Mouse (Mus musculus) thymus, adult 2 months (tissue): Measurements from ENCODE around the gene Steap2. TPM values are rescaled to one million over a fixed set of nuclear protein-coding genes. Genes with fewer than 3 reads are reported as not detected.

Experiments
- DNase-seq: peaks from one replicate; pipeline ENCODE4 v3.0.0; 2021
- H3K27ac ChIP-seq: fragments of 200-500 bp; 2 replicates; pipeline ENCODE4 v1.5.1; 2012; ENCODE audit warnings: low read length, control low read depth; ENCODE audit not compliant: control insufficient read depth, insufficient read depth
- H3K27me3 ChIP-seq: fragments of 200-500 bp; 2 replicates; pipeline ENCODE4 v1.6.1; 2012; ENCODE audit warnings: mild to moderate bottlenecking, low read length, moderate library complexity, mixed read lengths; ENCODE audit not compliant: control insufficient read depth, insufficient read depth
- H3K36me3 ChIP-seq: fragments of 200-500 bp; 2 replicates; pipeline ENCODE4 v1.6.1; 2012; ENCODE audit warnings: mild to moderate bottlenecking, low read length, moderate library complexity; ENCODE audit not compliant: control insufficient read depth, insufficient read depth
- H3K4me1 ChIP-seq: fragments of 200-500 bp; replicated peaks from 2 replicates; pipeline ENCODE4 v1.6.1; 2012; ENCODE audit warnings: low read length; ENCODE audit not compliant: control insufficient read depth, insufficient read depth
- H3K4me3 ChIP-seq: fragments of 200-500 bp; 2 replicates; pipeline ENCODE4 v1.5.1; 2012; ENCODE audit warnings: mild to moderate bottlenecking, low read length, control low read depth, moderate library complexity; ENCODE audit not compliant: control insufficient read depth, insufficient read depth
- CTCF ChIP-seq: fragments of 200-500 bp; IDR thresholded peaks from 2 replicates; pipeline ENCODE4 v1.5.1; 2012; ENCODE audit warnings: mild to moderate bottlenecking, control low read depth, low read length, moderate library complexity, borderline replicate concordance; ENCODE audit not compliant: control insufficient read depth, poor library complexity, insufficient read depth; ENCODE audit errors: extremely low read depth
- POLR2A ChIP-seq: fragments of 200-500 bp; IDR thresholded peaks from 2 replicates; pipeline ENCODE4 v1.6.1; 2012; ENCODE audit warnings: mild to moderate bottlenecking, low read length, control low read depth, moderate library complexity; ENCODE audit not compliant: control insufficient read depth, poor library complexity, insufficient read depth; ENCODE audit errors: extremely low read depth
- WGBS: fragments of 180-500 bp; shearing (Covaris S2); methylation state at CpG from one replicate; pipeline ENCODE4 v1.1.7; 2018; 5-methylcytosine and 5-hydroxymethylcytosine counted together
- polyA plus RNA-seq: library from polyadenylated mRNA; depleted of rRNA; stranded (reverse); fragments of >200 nt; gene quantifications from 2 replicates; pipeline ENCODE4 v1.2.3, GENCODE M21; 2012

Gene Steap2
- polyA plus RNA-seq, 1 experiment, result 0.42 TPM

GRCm38 (mm10) chr5:5707341-5708278, 13.2 kb upstream of the Steap2 start:
- TF ChIP-seq POLR2A (no peak), CTCF (no peak)
- Histone ChIP-seq H3K36me3 (no peaks in the 10 kb centered on the region), H3K4me1 (no peaks in the 10 kb centered on the region), H3K4me3 (no peak overlapping the region), H3K27me3 (no peaks in the 10 kb centered on the region), H3K27ac (no peak overlapping the region)
- DNase-seq, result no peak
- 82% methylated on average over 13 of the region's 13 CpGs for WGBS

GRCm38 (mm10) chr5:5705019-5705418, 10.6 kb upstream of the Steap2 start:
- H3K4me3 ChIP-seq, result no peak overlapping the region
- no peaks in the 10 kb centered on the region for H3K36me3 ChIP-seq
- H3K27ac ChIP-seq, result no peak overlapping the region
- H3K27me3 ChIP-seq, result no peaks in the 10 kb centered on the region
- no peaks in the 10 kb centered on the region for H3K4me1 ChIP-seq
- TF ChIP-seq POLR2A (no peak), CTCF (no peak)
- no peak for DNase-seq
- WGBS, result 37% methylated on average over 2 of the region's 2 CpGs

GRCm38 (mm10) chr5:5700386-5700785, 6.0 kb upstream of the Steap2 start:
- H3K4me3 ChIP-seq, result no peak overlapping the region
- H3K36me3 ChIP-seq, result no peaks in the 10 kb centered on the region
- TF ChIP-seq POLR2A (no peak), CTCF (no peak)
- 55% methylated on average over 2 of the region's 2 CpGs for WGBS
- H3K27ac ChIP-seq, result no peak overlapping the region
- no peak for DNase-seq
- H3K4me1 ChIP-seq, result no peaks in the 10 kb centered on the region
- H3K27me3 ChIP-seq, result no peaks in the 10 kb centered on the region

- no peak overlapping the region for H3K4me3 ChIP-seq
Measured at GRCm38 (mm10) chr5:5698830-5699229, 4.5 kb upstream of the Steap2 start.

GRCm38 (mm10) chr5:5695401-5695942, 1.1 kb upstream of the Steap2 start:
- Histone ChIP-seq H3K4me1 (no peaks in the 10 kb centered on the region), H3K4me3 (no peak overlapping the region), H3K27me3 (no peaks in the 10 kb centered on the region; the same call in 1 of the 2 replicates), H3K27ac (no peak overlapping the region), H3K36me3 (no peaks in the 10 kb centered on the region)
- WGBS, result 94% methylated on average over 5 of the region's 5 CpGs
- DNase-seq, result no peak
- TF ChIP-seq CTCF, result no peak
- TF ChIP-seq POLR2A, result no peak

More at GRCm38 (mm10) chr5:5698830-5699229, 4.5 kb upstream of the Steap2 start:
- Histone ChIP-seq H3K4me1 (no peaks in the 10 kb centered on the region), H3K36me3 (no peaks in the 10 kb centered on the region), H3K27me3 (no peaks in the 10 kb centered on the region; the same call in 1 of the 2 replicates), H3K27ac (no peak overlapping the region)
- TF ChIP-seq CTCF, result no peak
- no peak for TF ChIP-seq POLR2A
- 62% methylated on average over 3 of the region's 3 CpGs for WGBS
- DNase-seq, result no peak

- Histone ChIP-seq H3K36me3 (no peaks in the 10 kb centered on the region), H3K4me3 (no peak overlapping the region), H3K27me3 (no peaks in the 10 kb centered on the region; the same call in 1 of the 2 replicates), H3K27ac (no peak overlapping the region), H3K4me1 (no peaks in the 10 kb centered on the region)
- WGBS, result 3% methylated on average over 26 of the region's 29 CpGs
- DNase-seq, result no peak
- no peak for TF ChIP-seq CTCF
Measured at GRCm38 (mm10) chr5:5693541-5693955, 830 bp downstream of the Steap2 start.
